Mouse (Mus musculus): ENCODE data around the gene Magea4.

Magea4 gene

DNA sequence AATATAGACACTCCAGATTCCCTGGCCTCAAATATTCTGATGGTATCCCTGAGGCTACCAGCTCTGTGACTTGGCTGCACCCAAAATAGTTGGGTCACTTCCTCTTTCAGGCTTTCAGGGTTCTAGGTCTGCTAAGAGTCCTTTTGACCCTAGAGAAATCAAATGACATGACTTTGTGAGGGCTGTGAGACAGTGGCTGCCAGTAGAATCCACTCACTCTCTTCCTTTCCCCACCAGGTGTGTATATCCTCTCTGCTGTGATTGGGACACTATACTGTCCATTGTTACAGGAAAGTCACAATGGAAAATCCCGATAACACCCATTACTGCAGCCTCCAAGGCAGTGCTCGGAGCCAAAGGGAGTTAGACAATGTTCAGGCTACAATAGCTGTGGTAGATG is at the start of gene Magea4:
Magea4 (plus strand) TSS at position 301 of the 400 bp plus-strand sequence.
- no peak for DNase-seq

DNA sequence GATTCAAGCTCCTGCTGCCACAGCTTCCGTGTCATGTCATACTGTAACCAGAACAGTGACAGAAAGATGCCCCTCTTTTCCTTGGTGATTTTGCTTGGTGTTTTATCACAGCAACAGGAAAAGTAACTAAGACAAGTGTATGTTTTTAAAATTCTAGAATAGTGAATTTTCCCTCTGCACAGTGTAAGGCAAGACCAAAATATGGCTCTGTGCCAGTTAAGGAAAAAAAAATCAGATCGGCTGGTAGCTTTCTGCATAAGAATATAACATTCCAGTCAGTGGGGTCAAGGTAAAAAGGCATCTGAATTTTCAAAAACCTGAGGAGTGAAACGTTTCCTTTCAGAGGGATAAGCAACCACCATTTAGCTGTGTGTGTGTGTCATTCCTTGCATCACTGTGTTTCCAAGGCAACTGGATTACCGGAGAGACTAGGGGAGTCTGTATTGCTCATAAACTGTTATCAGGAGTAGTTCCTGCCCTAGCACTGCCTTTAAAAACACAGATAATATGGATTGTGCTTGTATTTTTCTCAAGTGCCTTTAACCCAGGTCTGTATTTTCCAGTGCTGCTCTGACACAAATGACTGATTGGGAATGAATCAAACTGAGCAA is 18.8 kb upstream of the Magea4 start:
- no peak for DNase-seq

- no peak for DNase-seq
These were observed 48.8 kb downstream of the Magea4 start for GRCm38 (mm10) chrX:72270637-72271036.

All from kidney, adult 9 months (tissue).